Mouse (Mus musculus) heart, adult 18-20 months (tissue): ENCODE results near the gene Gprin3. TPM values are rescaled to one million over a fixed set of nuclear protein-coding genes. Genes with fewer than 3 reads are reported as not detected.
A peak's percentile ranks its signal among the peaks of the same experiment; 100 is the strongest.
"Not testable (repeated sequence)": the region's sequence is repeated elsewhere in the genome, so short reads cannot be mapped to it uniquely, and the experiment has no call there.

ENCODE experiments used
- DNase-seq, 2 experiments: peaks; one replicate each; pipeline ENCODE4 v3.0.0; 2021 to 2022; ENCODE audit warnings: mixed read lengths in 1 of 2
- total RNA-seq, 2 experiments: library from RNA; stranded (reverse); gene quantifications; 2 replicates each; pipeline ENCODE4 v1.2.3; 2021

Gene Gprin3
- total RNA-seq, 2 experiments from 2014 or later = 0.32 to 0.69 TPM

- no peak for DNase-seq
Observed at GRCm38 (mm10) chr6:59348673-59349072, 77.4 kb downstream of the Gprin3 start.

DNA sequence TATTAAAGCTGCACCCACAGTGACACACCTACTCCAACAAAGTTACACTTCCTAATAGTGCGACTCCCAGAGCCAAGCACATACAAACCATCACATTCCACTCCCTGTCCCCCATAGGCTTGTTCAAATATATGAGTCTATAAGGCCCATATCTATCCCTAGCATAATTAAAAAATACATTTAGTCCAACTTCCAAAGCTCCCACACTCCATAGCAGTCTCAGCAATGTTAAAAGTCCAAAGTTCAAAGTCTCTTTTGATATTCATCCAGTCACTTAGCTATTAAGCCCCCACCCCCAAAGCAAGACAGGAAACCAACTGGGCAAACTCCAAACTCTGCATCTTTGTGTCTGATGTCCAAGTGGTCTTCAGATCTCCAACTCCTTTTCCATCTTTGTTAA is 84.9 kb downstream of the Gprin3 start:
- DNase-seq = no peak

GRCm38 (mm10) chr6:59328297-59328696 is 97.8 kb downstream of the Gprin3 start:
- no peak for DNase-seq

- no peak for DNase-seq
Observed at GRCm38 (mm10) chr6:59315868-59316267, 110.2 kb downstream of the Gprin3 start.

DNA sequence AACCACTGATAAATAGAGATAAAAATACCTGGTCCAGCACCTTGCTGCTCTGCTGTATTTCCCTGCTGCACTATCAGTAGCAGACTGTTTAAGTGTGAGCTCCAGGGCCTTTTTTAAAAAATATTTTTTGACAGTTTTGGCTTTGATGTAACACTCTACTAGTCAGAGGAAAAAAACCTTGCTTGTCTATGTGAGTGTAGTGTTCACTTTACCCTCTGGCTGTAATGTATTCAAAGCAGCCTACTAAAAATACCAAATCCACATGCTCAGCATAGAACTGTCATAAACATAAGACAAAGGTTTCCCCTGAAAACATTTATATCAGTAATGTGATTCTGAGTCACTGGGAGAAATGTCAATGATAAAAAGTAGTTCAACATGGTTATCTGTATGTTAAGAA is 111.0 kb downstream of the Gprin3 start:
- DNase-seq = no peak

GRCm38 (mm10) chr6:59313162-59313561 is 112.9 kb downstream of the Gprin3 start:
- no peak for DNase-seq

DNA sequence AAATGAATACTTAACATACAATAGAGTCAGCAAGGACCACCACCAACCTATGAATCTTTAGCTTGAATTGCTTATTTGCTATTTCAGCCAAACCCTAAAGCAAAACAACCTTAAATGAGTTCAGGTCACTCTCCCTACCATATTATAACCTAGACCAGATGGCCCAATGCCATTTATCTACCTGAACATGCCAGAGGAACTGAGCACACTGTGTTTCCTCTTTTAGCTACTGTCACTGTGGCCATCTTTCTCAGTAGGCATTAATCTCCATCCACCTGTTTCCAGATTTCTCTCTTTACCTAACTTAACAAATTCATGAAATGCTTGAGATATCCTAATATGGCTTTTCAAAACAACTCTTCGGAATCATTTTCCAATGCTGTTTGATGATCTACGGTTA is 114.9 kb downstream of the Gprin3 start:
- no peak for DNase-seq

- not testable (repeated sequence) for DNase-seq
Observed at GRCm38 (mm10) chr6:59304235-59304942, 121.7 kb downstream of the Gprin3 start.

GRCm38 (mm10) chr6:59303031-59303430 is 123.1 kb downstream of the Gprin3 start:
- DNase-seq = peak in 1 of 2 experiments; percentile 18

Other genes starting within 250 kb of the Gprin3 start
- gene Tigd2, start 217.4 kb downstream of the Gprin3 start, total RNA-seq = 10 to 100 TPM; 10.7 to 11.3 TPM